7 mouse cellular contexts compared by ENCODE assay signal in the genomic region with DNA sequence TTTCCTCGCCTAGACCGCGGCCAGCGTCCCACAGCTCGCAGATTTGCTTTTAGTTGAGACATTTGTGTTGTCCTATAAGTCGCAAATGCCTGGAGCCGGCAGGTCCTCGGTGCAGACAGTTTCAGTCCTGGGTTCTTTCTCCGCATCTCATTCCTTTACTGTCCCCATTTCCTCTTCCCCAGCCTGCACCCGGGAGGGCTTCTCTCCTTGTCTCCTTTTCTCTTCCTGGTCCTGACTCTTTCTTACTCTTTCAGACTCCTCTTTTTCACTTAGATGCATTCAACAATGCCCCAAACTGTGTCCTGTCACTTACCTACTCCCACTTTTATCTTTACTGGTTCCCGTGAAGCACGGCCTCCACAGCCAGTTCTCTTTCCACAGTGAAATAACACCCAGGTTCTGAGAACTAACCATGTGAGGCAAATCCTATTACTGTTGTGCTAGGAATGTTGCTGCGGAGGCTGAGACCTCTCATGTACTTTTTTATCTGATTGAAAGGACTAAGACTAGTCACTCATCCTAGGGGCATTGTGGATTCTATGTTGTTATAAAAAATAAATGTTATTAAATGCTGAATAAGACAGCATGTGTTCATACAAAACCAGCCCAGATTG. TPM values are rescaled to one million over a fixed set of nuclear protein-coding genes. Genes with fewer than 3 reads are reported as not detected.
DNase-seq lines count a peak whose midpoint lies in the region; ATAC-seq and TF ChIP-seq lines count a peak whose summit lies in the region.

No protein-coding gene starts in this region.

- DNase-seq in testis, postnatal 10 days (ENCODE audit: low spot score), result no peak
- DNase-seq in layer of hippocampus, postnatal 10 days (ENCODE audit: low spot score in 2 of 2), result no peak
- no peak for DNase-seq in right cerebral cortex, postnatal 14 days

- no peaks in the 10 kb centered on the region for H3K27me3 ChIP-seq in testis, adult 2 months (ENCODE audit: control insufficient read depth, insufficient read depth, low read length)
- no peaks in the 10 kb centered on the region for H3K27me3 ChIP-seq in limb, embryonic 12.5 days

- no peaks in the 10 kb centered on the region for H3K36me3 ChIP-seq in testis, adult 2 months (ENCODE audit: control insufficient read depth, insufficient read depth, low read length)
- H3K36me3 ChIP-seq in limb, embryonic 12.5 days, result peaks cover 16% of the 10 kb centered on the region

- TF ChIP-seq POLR2A in testis, adult 2 months (IDR thresholded peaks at IDR 0.05; ENCODE audit: control insufficient read depth, low read depth, low read length), result no peak; the same call in 1 of the 2 replicates
- no peak for TF ChIP-seq POLR2A in olfactory bulb, adult 2 months (IDR thresholded peaks at IDR 0.05; ENCODE audit: insufficient read depth, low read depth, low read length)

- peak overlapping the region; percentile 97 for H3K4me3 ChIP-seq in testis, adult 2 months (ENCODE audit: control insufficient read depth, low read depth, low read length)
- H3K4me3 ChIP-seq in limb, embryonic 12.5 days (replicated peaks), result peak overlapping the region; percentile 75
- H3K4me3 ChIP-seq in olfactory bulb, adult 2 months (ENCODE audit: insufficient read depth, low read depth, low read length), result peak overlapping the region; percentile 88

- peak overlapping the region; percentile 81 for H3K9ac ChIP-seq in limb, embryonic 12.5 days (replicated peaks)

- peaks cover 2% of the 10 kb centered on the region; the same call in 1 of the 2 replicates for H3K4me1 ChIP-seq in testis, adult 2 months (ENCODE audit: control insufficient read depth, insufficient read depth, low read length)
- peaks cover 5% of the 10 kb centered on the region; the same call in 1 of the 2 replicates for H3K4me1 ChIP-seq in limb, embryonic 12.5 days (replicated peaks)
- H3K4me1 ChIP-seq in olfactory bulb, adult 2 months (ENCODE audit: control insufficient read depth, insufficient read depth, low read length), result no peaks in the 10 kb centered on the region; the same call in 1 of the 2 replicates

- H3K9me3 ChIP-seq in limb, embryonic 12.5 days, result no peaks in the 10 kb centered on the region

- TF ChIP-seq CTCF in testis, adult 2 months (IDR thresholded peaks at IDR 0.05; ENCODE audit: control insufficient read depth, insufficient read depth, insufficient replicate concordance, low read depth, low read length), result no peak
- no peak for TF ChIP-seq CTCF in olfactory bulb, adult 2 months (IDR thresholded peaks at IDR 0.05; ENCODE audit: insufficient read depth, low read depth, low read length)

- H3K4me2 ChIP-seq in limb, embryonic 12.5 days, result peak overlapping the region; percentile 70

- WGBS in limb, embryonic 12.5 days, result 2% methylated on average over 13 of the region's 13 CpGs
- WGBS in olfactory bulb, adult 2 months, result 1% methylated on average over 13 of the region's 13 CpGs

- peak; percentile 74 for ATAC-seq in erythroblast, adult 5-6 weeks (replicated peaks; ENCODE audit: low FRiP score, poor library complexity, severe bottlenecking)
- ATAC-seq in limb, embryonic 12.5 days (ENCODE audit: insufficient number of reproducible peaks, insufficient read depth, low FRiP score, low TSS enrichment, low read depth), result peak; percentile 56; the same call in 1 of the 2 replicates

- H3K27ac ChIP-seq in testis, adult 2 months (ENCODE audit: control insufficient read depth, insufficient read depth, low read depth, low read length), result peak overlapping the region; percentile 91
- H3K27ac ChIP-seq in limb, embryonic 12.5 days, result peak overlapping the region; percentile 96
- peak overlapping the region; percentile 85 for H3K27ac ChIP-seq in olfactory bulb, adult 2 months (ENCODE audit: insufficient read depth, low read depth, low read length)

RNA-seq across cellular contexts. Expression of gene Wdr11, which starts 0.6 kb away (rescaled TPM):
- polyA plus RNA-seq in testis, adult 2 months (2012; rRNA removed), result 28.9 and 29.5 TPM in 2 replicates
- total RNA-seq in erythroblast, adult 5-6 weeks (2015; ENCODE audit: low replicate concordance), result 10.4 and 12.7 TPM in 2 replicates
- 3.3 and 5.7 TPM in 2 replicates for total RNA-seq in erythroblast, adult 5-6 weeks (2017; ENCODE audit: low replicate concordance)
- 48.7 and 49.2 TPM in 2 replicates for polyA plus RNA-seq in limb, embryonic 12.5 days (2016; fragmentation: Nextera tagmentation; extraction: Ambion mirVana)
- polyA plus RNA-seq in olfactory bulb, adult 2 months (2012; ENCODE audit: insufficient read depth, insufficient read length, low replicate concordance, missing spikeins), result not detected in 2 replicates
- 10 to 100 TPM; 45.3 to 48.5 TPM for total RNA-seq in layer of hippocampus, postnatal 10 days (2021)

Comparison
In these comparisons a context has a peak if more than half of its experiments do, and no peak if none do; other contexts are left out.
1. RNA of gene Wdr11, which starts 0.6 kb away (polyA plus RNA-seq): 48.7 to 49.2 TPM in limb, embryonic 12.5 days and 28.9 to 29.5 TPM in testis, adult 2 months; not detected in olfactory bulb, adult 2 months; every median in the first group is over 10 times any median in the second.
2. Peak in every context shown above with its lines, with median percentiles within 50 percentile points of each other: H3K27ac ChIP-seq and H3K4me3 ChIP-seq.